Mouse (Mus musculus) regulatory T cell (primary cell): Measurements from ENCODE around the gene Grk6.

Source experiments
- in situ Hi-C: fragments of 300-600 bp; cut with MboI, MseI; formaldehyde crosslinking; loops from one replicate; pipeline ENCODE4 v1.15.1; 2025; ENCODE audit warnings: high pct_unique_total_duplicates

The Grk6 gene

DNA sequence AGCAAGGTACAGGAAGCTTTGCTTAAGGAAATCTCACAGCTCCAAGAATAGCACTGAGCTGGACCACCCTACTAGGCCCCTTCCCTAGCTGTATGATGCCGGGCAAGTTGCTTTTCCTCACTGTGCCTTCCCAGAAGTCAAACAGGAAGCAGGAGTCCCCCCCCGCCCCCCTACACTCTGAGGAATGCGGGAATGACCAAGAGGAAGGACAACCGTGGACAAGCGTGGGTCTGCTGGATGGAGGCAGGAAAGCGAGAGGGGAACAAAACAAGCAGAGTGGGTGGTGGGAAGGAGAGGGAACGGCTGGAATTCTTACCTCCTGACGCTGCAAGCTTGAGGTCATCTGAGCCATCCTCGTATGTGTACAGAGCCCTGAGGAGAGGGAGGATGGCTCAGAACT, 38.2 kb downstream of the Grk6 start:
- in situ Hi-C loops, result no loop called here

DNA sequence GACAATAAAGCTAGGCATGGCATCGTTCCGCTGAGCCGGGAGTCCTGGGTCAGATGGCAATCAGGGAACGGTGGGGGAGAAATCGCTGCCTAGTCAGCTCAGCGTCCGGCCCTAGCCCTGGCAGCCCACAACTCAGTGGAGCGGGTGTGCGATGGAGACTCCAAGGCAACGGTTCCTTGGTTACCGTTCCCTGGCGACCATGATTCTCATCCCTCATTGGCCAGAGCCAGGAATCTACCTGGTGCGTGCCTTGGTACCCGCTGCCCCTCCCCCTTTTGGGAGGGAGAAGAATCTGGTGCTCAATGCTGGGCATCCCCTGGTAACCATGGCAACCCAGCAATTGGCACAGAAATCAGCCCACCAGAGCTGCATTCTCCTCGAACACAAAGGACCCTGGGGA, 38.7 kb downstream of the Grk6 start:
- in situ Hi-C loops, result no loop called here

DNA sequence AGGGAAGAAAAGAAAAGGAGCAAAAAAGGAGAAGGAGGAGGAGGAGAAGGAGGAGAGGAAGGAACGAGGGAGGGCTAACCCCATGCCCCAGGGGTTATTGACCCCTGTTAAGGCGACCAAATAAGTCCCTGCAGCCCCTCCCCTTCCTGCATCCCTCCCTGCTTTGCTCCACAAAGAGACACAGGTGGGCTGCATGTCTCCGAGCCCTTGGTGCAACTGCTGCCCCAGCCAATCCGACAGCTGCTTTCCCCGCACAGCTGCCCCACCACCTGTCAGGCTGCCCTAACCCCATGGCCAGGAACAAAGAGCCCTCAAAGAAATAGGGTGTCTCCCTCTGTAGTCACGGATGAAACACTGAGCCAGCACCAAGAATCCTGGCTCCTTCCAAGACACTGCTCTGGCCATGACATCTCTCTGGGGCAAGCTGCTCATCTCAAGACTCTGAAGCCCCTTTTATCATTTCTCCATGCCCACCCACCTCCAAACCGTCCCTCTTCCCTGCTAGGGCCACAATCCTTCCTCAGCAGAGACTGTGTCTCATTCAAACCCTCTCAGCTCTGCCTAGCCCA, 39.7 kb downstream of the Grk6 start:
- in situ Hi-C loops, result no loop called here

DNA sequence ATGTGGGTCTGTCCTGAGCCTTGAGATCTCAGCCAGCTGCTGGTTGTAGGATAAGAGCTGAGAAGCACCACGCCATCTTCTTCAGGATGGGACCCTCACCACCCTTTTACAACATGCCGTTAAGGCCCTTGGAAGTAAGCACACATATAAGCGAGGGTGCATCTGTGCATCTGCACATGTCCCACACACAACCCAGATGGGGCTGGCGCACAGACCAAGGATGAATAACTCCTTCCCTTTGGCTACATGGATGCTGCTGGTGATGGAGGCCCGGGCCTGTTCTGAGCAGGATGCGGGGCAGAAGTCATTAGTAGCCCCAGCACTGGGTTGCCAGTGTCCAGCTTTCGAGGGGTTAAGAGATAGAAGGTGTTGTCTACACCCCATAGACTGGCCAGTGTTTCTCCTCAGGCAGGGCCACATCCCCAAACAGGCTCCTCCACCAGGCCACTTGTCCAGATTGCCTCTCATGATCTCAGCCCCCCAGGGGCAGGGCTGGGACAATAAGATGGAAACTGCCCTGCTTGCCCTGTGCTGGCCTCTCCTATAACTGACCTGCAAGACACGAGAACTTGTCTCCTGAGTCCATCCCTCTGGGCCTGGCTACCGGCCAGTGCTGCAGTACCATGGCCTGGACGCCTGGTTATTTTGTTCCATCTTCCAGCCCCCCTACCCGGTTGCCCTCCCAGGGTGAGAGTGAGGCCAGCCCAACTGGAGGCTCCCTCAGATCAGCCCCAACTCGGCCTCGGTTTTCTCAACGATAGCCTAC, 41.3 kb downstream of the Grk6 start:
- in situ Hi-C loops, result no loop called here

DNA sequence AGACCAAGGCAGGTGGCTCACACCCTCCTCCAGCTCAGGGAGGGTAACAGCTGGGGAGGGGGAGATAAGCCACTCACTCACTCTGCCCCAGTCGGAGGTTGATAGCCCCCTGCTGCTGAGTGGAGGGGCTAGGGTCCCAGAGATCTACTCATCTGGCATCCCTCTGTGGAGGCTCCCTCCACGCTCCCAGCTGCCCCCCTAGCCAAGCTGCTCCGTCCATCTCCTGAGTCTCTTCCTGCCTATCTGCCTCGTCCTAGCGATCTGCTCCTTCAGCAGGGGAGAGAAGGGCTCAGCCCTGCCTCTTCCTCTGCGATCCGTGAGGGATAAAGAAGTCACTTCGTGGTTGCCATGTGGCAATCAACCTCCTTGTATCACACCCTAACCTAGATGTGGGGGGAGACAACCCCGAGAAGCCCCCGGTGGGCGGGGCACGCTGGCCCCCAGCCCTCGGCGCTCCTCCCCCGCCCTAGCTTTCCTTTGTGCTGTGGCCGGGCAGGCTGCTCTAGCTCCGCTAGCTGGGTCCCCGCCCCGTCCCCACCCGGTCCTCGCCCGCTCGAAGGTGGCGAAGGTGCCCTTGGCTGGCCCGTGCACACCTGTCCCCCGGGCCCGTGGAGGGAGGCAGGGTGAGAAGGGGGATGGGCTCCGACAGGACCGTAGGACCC, 42.2 kb downstream of the Grk6 start:
- in situ Hi-C loops, result no loop called here

DNA sequence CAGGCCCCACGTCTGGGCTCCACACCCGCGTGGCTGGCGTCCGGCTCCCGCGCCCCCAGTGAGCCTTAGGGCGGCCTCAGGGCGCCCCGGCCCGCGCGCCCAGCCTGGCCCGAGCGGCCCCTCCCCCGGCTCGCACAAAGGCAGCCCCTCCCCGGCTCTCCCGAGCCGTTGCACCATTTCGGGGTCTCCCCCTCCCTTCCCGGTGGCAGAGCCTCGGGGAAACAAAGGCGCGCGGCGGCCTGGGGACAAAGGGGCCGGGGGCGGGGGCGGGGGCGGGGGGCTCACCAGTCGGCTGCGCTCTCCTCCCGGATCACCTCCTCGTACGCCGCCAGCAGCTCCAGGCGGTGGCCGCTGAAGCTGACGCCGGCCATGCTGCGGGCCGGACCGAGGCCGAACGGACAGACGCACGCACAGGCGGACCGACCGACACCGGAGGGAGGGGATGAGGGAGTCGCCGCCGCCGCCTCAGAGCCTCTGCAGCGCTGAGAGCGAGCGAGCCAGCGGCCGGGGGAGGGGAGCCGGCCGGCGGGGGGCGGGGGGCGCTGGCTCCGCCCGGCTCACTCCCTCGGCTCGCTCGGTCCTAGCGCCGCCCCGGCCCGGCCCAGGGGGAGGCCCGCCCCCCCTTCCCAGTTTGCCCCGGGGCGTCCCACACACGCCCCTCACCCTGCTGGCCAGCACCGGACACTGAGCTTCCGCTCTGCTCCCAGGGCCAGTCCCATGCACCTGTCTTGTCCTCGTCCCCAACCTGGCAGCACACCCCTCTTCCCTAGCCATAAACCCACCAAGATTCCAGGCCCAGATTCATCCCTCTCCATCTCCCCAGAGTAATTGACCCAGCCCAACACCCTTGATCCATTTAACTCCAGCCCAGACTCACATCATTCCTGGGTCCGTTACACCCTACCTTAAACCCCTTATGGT, 43.0 kb downstream of the Grk6 start, which contains the start of gene Dbn1:
Gene Dbn1, minus strand, starts transcription at position 534 of the 921 bp plus-strand sequence.
- in situ Hi-C loops, result no loop called here

DNA sequence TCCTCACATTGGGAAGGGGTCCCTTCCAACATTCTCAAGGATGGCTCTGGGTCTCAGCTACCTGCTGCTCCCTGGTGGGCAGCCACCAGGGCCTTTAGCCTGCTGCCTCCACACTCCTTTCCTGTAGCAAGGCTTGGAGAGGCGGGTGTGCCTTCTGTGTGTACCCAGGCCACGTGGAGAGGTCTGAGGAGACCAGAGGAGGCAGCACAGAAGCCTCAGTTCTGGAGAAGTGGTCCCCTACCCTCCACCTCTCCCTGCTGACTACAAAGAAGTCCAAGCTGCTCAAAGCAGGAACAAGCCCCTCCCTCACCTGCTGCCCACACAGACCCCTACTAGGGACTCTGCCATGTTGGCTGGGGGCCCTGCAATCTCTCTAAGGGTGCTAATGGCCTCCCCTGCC, 49.4 kb downstream of the Grk6 start:
- in situ Hi-C loops, result no loop called here

DNA sequence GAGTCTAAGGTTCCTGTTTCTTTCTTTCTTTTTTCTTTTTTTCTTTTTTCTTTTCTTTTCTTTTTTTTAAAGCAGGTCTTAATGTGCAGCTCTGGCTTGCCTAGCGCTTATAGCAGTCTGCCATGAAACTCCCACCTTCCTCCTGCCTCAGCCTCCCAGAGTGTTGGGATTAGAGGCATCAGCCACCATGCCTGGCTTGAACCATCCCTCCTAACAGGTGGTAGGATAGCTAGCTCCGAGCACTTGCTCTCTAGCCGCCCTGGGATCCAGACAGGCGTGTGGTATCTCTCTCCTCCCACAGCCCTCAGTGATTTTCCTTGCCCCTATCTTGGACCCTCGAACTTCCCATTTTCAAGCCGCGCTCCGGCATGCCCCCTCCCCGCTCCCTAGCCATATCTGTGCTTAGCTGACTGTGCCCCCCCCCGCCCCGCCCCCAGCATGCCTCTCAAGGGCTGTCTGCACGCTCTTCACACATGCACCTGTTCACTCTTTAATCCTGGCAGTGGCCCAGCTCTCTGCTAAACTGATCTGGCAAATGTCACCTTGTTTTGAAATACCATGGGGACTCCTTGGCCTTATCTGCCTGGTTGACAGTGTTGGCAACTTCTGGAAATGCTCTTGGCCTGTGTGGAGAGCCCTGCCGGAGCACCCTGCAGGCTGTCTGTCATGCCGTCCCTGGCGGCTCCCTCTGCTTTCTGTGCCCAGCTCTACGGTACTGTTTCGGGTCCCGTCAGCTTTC, 50.2 kb downstream of the Grk6 start:
- in situ Hi-C loops, result no loop called here

DNA sequence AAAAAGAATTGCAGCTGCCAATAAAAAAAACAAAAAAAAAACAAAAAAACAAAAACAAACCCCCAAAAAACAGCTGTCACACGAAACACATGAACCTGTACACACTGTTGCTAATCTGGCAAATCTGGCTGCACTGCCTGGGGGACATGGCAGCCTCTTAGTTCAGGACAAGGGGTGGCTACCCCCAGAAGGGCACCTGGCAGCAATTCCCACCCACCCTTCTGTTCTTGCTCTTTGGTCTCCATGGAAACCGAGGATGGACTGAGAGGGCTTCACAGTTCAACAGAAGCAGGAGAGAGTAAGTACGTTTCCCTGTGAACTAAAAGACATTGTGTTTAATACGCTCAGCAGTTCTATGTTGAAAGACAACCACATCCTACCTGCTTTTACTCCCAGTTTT, 50.8 kb downstream of the Grk6 start:
- in situ Hi-C loops, result no loop called here

DNA sequence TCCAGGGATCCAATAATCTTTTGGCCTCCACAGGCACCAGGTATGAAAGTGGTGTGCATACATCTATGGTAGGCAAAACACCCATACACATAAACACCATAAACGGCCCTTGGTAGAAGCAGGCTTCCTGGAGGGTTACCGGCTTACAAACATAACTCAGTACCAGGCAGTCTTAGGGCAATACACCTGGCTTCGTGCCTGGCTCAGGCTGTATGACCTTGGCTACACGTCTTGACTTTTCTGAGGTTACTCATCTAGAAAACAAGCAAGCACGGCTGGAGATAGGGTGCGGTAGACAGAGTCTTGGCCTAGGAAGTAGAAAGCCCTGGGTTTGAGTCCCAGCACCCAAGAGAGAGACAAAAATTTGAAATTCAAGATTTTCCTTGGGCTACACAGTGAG, 51.8 kb downstream of the Grk6 start:
- in situ Hi-C loops, result no loop called here

DNA sequence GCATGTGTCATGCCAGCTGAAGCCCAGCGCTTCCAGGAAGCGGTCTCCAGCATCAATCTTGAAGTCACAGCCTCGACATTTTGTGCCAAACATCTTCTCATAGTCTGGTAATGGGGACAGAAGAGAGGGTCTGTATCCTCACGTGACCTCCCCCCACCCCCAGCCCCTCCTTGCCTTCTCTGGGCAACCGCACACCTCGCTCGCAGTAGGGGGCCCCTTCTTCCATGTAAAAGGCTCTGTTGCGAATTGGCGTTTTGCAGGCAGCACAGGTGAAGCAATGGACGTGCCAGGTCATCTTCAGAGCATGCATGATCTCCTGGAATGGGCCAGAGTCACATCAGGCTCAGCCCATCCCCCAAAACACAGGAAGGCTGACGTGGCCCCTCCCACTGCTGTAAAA, 54.0 kb downstream of the Grk6 start:
- in situ Hi-C loops, result no loop called here

DNA sequence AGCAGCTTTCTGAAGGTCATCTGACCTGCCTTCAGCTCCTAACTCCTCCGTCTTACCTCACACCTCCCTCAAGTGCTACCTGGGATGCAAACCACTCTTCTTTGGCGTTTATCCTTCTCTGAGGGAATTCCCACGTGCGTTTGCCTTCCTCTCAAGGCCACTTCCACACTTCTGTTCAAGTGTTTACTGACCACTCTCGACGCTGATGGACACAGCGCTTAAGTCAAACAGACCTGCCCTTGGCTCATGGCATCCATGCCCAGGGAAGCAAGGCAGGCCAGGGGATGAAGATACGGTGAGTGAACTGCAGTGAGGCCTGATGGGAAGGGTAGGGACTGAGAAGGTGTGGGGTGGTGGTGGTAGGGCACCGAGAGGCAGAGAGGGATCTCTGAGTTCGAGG, 55.7 kb downstream of the Grk6 start:
- in situ Hi-C loops, result no loop called here

DNA sequence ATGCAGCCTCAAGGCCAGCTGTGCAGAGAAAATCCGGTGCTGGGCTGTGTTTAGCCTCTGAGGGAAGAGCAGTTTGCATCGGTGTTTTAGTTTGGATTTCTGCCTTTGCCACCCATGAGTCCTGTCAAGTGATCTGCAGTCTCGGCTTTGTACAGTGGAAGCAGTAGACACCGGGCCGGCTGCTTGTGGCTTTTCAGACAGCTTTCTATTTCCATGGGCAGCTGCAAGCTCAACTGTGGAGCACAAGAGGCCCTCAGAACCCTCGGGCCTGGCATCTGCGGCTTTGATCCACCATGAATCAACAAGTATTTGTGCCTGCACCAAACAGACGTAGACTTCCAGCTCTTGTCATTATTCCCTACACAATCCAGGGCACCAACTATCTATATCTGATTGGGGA, 57.5 kb downstream of the Grk6 start:
- in situ Hi-C loops, result no loop called here

DNA sequence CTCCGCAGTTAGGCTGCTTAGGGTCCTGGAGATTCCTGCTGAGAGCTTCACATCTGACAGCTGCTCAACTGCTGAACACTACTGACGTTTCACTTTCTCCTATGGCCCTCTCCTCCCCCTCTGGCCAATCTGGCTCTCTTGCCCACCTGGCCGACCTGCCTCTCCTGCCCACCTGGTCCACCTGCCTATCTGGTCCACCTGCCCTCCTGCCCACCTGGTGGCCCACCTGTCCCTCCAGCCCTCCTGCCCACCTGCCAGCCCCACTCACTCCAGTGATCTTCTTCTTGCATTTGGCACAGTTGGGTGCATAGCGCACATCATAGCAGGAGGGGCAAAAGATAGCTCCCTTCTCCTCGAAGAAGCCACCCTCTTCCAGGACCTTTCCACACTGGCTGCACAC, 59.5 kb downstream of the Grk6 start:
- in situ Hi-C loops, result no loop called here

DNA sequence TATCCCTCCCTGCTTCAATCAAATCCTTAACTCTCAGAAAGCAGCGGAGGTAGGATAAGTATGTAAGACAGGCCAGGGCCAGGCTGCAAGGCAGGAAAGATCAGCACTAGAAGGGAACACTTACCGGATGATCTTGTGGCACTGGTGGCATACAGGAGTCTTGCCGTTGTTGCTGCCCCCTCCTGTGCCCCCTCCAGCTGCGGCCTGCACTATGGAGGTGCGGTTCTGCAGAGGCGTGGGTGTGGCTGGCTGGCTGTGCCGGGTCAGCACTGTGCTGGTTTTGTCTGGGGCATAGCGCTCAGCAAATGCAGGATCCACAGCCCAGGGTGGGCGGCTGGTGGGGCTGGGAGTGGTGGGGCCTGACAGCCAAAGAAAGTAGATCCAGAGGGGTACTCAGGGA, 60.9 kb downstream of the Grk6 start:
- in situ Hi-C loops, result no loop called here

DNA sequence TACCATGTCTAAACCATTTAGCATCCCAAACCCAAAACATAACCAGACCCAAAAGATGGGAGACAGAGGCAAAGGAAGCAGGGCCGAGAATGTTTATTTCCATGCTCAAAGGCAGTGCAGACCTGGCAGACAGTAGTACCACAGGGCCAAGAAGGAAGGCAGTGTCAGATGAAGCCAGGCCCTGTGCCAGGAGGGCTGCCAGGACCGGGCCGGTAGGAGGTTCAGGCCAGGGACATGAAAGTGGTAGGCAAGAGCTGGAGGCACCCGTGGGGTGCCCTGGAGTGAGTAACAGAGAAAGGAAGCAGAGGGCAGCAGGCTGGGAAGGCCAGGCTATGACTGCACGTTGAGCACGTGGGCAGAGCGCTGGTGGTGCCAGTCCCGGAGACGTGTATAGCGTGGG, 61.8 kb downstream of the Grk6 start:
- in situ Hi-C loops, result no loop called here

DNA sequence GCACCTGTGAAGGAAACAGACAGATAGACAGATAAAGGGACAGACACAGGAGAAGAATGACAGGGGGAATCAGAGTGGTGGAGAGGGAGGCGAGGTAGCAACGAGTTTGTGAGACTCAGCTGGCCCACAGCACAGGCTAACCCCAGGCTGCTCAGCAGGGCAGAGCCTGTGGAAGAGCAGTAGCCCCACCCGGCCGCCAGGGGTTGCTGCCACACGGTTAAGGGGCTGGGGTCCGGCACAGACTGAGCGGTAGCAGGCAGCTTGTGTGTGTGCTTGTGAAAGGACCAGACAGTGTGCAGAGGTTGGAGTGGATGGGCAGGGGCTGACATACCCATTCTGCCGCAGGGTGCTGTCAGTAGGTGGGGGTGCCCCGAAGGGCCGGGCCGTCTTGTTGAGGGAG, 63.0 kb downstream of the Grk6 start:
- in situ Hi-C loops, result no loop called here

DNA sequence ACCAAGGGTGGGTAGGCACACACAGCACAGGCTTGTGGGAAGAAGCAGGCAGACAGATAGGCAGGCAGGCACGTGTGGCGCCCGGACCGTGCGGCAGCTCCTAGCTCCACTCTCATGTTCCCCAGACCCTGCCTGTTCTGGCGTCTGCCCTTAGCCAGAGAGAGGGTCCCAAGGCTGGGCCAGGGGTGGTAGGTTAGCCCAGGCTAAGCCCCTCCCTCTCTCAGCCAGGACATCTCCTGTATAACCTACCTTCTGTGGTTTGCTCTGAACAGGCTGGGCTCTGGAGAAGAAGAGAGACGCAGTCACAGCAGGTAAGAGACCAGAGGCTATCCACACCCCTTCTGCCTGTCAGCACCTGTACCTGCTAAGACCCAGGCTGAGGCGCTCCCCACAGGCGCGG, 63.7 kb downstream of the Grk6 start:
- in situ Hi-C loops, result no loop called here

DNA sequence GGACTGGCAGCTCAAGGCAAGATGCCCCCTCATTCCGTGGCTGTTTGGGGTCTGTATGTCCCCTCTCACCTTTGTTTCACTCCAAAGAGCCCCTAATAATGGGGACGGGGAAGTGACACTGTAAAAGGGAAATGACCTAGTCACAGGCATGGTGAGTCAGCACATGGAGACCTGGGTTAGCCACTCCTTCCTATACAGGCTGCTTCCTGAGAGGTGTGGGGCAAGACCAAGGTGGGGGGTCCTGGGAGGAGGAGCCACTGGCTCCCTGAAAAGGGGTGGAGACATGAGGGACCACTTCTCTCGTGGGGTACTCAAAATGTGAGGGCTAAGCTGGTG, 65.4 kb downstream of the Grk6 start:
- in situ Hi-C loops, result loop anchor here (5.0 kb wide), 1 partner anchor 33 kb away; no protein-coding TSS in a partner anchor
